Mouse (Mus musculus): Measurements from ENCODE around the gene Hdlbp. TPM values are rescaled to one million over a fixed set of nuclear protein-coding genes. Genes with fewer than 3 reads are reported as not detected.
A peak's percentile ranks its signal among the peaks of the same experiment; 100 is the strongest.
"Not testable (repeated sequence)": the region's sequence is repeated elsewhere in the genome, so short reads cannot be mapped to it uniquely, and the experiment has no call there.

Gene Hdlbp
- total and polyA plus RNA-seq, 2 experiments from 2014 or later = 69.4 to 78.3 TPM

DNA sequence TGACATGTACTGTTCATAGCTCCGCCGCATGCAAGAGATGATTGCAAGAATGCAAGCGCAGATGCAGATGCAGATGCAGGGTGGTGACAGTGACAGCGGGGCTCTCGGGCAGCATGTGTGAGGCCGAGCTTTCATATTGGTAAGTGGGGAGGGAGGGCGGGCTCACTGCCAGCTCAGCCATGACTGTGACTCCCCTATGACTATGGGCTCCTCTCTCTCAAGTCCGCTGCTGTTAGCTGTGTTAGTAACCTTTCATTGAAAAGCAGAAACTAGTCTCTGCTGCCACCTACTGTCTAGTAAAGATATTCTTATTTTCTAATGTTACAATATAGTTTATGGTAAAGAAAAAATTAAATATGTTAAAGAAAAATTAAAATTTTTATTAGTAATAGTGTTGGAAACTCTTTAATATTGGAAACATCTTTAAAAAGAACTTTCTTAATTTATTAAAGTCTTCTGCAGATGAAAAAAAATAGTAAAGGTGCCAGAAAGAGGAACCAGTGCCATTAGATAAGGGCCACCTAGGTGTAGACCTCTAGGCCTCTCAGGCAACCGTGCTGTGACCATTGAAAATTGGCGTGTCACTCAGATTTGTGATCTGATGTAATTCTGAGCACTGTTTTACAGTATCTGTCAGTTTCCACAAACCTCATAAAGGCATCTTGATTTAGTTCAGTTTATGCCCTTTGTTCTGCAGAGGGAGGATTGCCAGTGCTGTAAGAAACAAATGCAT lies 28.5 kb upstream of the Hdlbp start:
- H3K4me1 ChIP-seq (ENCODE audit: insufficient read depth) = no peaks in the 10 kb centered on the region
- peak; percentile 52 for TF ChIP-seq CTCF (IDR thresholded peaks at IDR 0.05; ENCODE audit: low read depth)
- H3K9ac ChIP-seq = no peak overlapping the region
- H3K27me3 ChIP-seq (ENCODE audit: insufficient read depth, low read length) = no peaks in the 10 kb centered on the region
- peaks cover 47% of the 10 kb centered on the region for H3K36me3 ChIP-seq (ENCODE audit: insufficient read depth)
- DNase-seq (peak; percentile 59), ATAC-seq (peak; percentile 35; the same call in 1 of the 2 replicates)
- no peak overlapping the region for H3K4me2 ChIP-seq (ENCODE audit: low read depth)
- H3K9me3 ChIP-seq (ENCODE audit: low read length) = no peaks in the 10 kb centered on the region
- H3K4me3 ChIP-seq (ENCODE audit: low read depth, low read length) = no peak overlapping the region
- 53% methylated on average over 10 of the region's 10 CpGs for WGBS
- no peak overlapping the region for H3K27ac ChIP-seq (ENCODE audit: low read depth, low read length)

- H3K36me3 ChIP-seq (ENCODE audit: insufficient read depth) = peaks cover 38% of the 10 kb centered on the region
- no peak overlapping the region for H3K27ac ChIP-seq (ENCODE audit: low read depth, low read length)
- DNase-seq = no peak
- no peaks in the 10 kb centered on the region for H3K27me3 ChIP-seq (ENCODE audit: insufficient read depth, low read length)
- no peak overlapping the region for H3K9ac ChIP-seq
- ATAC-seq = no peak
- 89% methylated on average over 3 of the region's 3 CpGs for WGBS
- H3K4me2 ChIP-seq (ENCODE audit: low read depth) = no peak overlapping the region
- no peaks in the 10 kb centered on the region for H3K9me3 ChIP-seq (ENCODE audit: low read length)
- H3K4me3 ChIP-seq (ENCODE audit: low read depth, low read length) = no peak overlapping the region
- H3K4me1 ChIP-seq (ENCODE audit: insufficient read depth) = no peaks in the 10 kb centered on the region
- TF ChIP-seq CTCF (IDR thresholded peaks at IDR 0.05; ENCODE audit: low read depth) = no peak
Observed at GRCm38 (mm10) chr1:93495312-93495711, 16.7 kb upstream of the Hdlbp start.

DNA sequence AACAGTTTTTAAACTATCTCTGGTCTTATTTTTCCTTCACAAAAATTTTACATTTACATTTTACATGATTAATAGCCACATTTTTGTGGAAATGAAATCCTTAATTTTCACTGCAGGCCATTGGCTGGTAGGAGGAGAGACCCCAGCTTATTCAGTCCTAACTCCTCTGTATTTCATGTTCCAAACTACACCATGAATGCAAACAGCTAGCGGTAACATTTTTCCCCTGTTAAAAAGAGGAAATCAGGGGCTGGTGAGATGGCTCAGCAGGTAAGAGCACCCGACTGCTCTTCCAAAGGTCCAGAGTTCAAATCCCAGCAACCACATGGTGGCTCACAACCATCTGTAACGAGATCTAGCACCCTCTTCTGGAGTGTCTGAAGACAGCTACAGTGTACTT lies 7.7 kb upstream of the Hdlbp start:
- not testable (repeated sequence) for H3K9ac ChIP-seq; H3K4me2 ChIP-seq (ENCODE audit: low read depth); ATAC-seq; H3K4me1 ChIP-seq (ENCODE audit: insufficient read depth); DNase-seq; H3K9me3 ChIP-seq (ENCODE audit: low read length); H3K36me3 ChIP-seq (ENCODE audit: insufficient read depth); H3K27me3 ChIP-seq (ENCODE audit: insufficient read depth, low read length); H3K27ac ChIP-seq (ENCODE audit: low read depth, low read length); H3K4me3 ChIP-seq (ENCODE audit: low read depth, low read length)
- WGBS = 91% methylated on average over 2 of the region's 3 CpGs

DNA sequence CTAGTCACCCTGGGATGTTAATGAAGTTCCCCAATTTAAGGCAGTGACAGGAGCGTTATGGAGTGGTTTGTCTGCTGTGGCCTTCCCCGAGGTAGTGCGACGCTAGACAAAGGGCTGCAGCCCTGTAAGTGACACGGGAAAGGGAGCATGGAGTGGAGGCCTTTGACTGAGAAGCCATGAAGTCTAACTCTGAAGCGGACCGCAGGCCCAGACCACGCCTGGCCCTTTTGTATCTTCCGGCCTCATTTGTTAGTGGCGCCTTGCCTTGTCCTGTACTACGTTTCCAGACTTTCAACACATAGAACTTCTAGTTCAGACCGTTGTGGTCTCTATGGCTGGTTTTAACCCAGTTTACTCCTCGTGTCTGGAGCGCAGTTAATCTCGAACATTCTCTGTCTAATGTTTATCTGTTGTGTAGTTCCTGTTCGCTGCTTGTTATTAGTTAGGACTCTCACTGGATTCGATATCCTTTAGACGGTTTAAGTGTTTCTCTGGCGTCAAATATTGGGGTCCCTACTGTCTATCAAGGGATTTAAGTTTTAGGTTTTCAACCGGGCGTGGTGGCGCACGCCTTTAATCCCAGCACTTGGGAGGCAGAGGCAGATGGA lies 965 bp upstream of the Hdlbp start:
- Histone ChIP-seq H3K4me3 (ENCODE audit: low read depth, low read length) (peak overlapping the region; percentile 88), H3K27me3 (ENCODE audit: insufficient read depth, low read length) (no peaks in the 10 kb centered on the region), H3K4me1 (ENCODE audit: insufficient read depth) (peaks cover 4% of the 10 kb centered on the region), H3K4me2 (ENCODE audit: low read depth) (peak overlapping the region; percentile 66), H3K27ac (ENCODE audit: low read depth, low read length) (peak overlapping the region; percentile 95), H3K9ac (peak overlapping the region; percentile 77), H3K9me3 (ENCODE audit: low read length) (no peaks in the 10 kb centered on the region), H3K36me3 (ENCODE audit: insufficient read depth) (no peaks in the 10 kb centered on the region)
- ATAC-seq (no peak), DNase-seq (peak; percentile 64)
- WGBS = 5% methylated on average over 23 of the region's 23 CpGs
- no peak for TF ChIP-seq CTCF (IDR thresholded peaks at IDR 0.05; ENCODE audit: low read depth)

DNA sequence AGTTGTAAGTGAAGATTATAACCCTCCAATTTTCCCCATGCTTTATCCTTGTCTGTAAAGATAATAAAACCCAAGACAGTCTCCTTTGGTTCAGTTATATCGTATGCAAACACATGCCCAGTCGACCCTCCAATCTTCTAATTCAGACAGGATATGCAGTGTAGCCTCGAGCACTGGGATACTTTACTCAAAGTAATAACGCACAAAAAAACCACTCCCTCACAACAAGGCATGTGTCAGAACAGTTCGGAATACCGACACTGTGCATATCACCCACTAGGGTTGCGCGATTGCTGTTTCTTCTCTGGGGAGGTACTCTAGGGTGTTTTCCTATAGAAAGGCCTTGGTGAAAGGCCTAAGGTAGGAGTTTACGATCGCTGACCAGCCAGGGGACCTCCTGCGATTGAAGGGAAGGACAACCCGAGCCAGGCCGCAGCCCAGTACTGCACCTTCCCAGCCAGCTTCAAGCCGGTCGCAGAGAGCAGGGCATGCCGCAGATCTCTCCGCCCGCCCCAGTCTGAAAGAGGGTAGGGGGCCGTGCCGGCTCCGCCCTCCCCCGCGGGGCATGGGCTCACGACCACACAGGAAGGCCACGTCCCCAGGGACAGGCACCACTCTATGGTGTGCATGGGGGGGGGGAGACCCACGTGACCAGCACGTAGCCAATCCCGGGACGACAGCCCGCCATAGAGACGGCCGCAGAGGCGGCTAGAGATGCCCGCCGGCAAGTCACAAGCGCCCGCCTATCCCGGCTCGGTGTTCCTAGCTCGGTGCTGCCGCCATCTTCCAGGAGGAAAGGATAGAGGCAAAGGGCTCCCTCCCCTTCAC lies 643 bp downstream of the Hdlbp start:
- peak overlapping the region; percentile 55 for H3K4me2 ChIP-seq (ENCODE audit: low read depth)
- H3K4me3 ChIP-seq (ENCODE audit: low read depth, low read length) = peak overlapping the region; percentile 88
- H3K36me3 ChIP-seq (ENCODE audit: insufficient read depth) = no peaks in the 10 kb centered on the region
- no peaks in the 10 kb centered on the region for H3K9me3 ChIP-seq (ENCODE audit: low read length)
- peak overlapping the region; percentile 77 for H3K9ac ChIP-seq
- peak; percentile 46 for TF ChIP-seq CTCF (IDR thresholded peaks at IDR 0.05; ENCODE audit: low read depth)
- H3K4me1 ChIP-seq (ENCODE audit: insufficient read depth) = peaks cover 4% of the 10 kb centered on the region
- ATAC-seq (peak; percentile 96), DNase-seq (peak; percentile 99)
- no peaks in the 10 kb centered on the region for H3K27me3 ChIP-seq (ENCODE audit: insufficient read depth, low read length)
- H3K27ac ChIP-seq (ENCODE audit: low read depth, low read length) = peak overlapping the region; percentile 95
- under 1% methylated on average over 40 of the region's 41 CpGs for WGBS

DNA sequence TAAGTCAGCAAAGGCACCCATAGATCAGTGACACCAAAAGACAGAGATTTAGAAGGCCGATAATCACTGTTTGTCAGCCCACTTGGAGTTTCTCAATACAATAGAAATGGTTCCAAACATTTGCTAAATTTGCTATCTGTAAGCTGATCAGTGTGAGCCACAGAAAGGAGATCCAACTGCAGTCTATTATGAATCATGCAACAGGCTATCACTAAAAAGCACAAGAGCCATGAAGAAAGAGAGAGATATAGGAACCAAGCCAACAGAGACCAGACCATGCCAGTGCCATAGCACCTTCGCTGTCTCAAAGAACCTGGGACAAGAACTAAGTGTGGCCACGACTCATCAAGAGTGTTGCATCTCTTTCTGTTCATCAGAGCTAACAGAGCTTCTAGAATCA lies 2.9 kb downstream of the Hdlbp start:
- no peak overlapping the region for H3K4me2 ChIP-seq (ENCODE audit: low read depth)
- no peaks in the 10 kb centered on the region for H3K27me3 ChIP-seq (ENCODE audit: insufficient read depth, low read length)
- ATAC-seq (no peak), DNase-seq (no peak)
- no peak overlapping the region for H3K4me3 ChIP-seq (ENCODE audit: low read depth, low read length)
- WGBS = 92% methylated on average over 3 of the region's 3 CpGs
- no peak overlapping the region for H3K27ac ChIP-seq (ENCODE audit: low read depth, low read length)
- H3K36me3 ChIP-seq (ENCODE audit: insufficient read depth) = no peaks in the 10 kb centered on the region
- peaks cover 4% of the 10 kb centered on the region for H3K4me1 ChIP-seq (ENCODE audit: insufficient read depth)
- no peaks in the 10 kb centered on the region for H3K9me3 ChIP-seq (ENCODE audit: low read length)
- no peak for TF ChIP-seq CTCF (IDR thresholded peaks at IDR 0.05; ENCODE audit: low read depth)
- no peak overlapping the region for H3K9ac ChIP-seq

- ATAC-seq = no peak
- WGBS = 94% methylated on average over 4 of the region's 4 CpGs
Observed at GRCm38 (mm10) chr1:93468626-93469025, 10.0 kb downstream of the Hdlbp start.

More at GRCm38 (mm10) chr1:93468626-93469025, 10.0 kb downstream of the Hdlbp start:
- H3K4me2 ChIP-seq (ENCODE audit: low read depth) = no peak overlapping the region
- no peak overlapping the region for H3K27ac ChIP-seq (ENCODE audit: low read depth, low read length)
- H3K4me3 ChIP-seq (ENCODE audit: low read depth, low read length) = no peak overlapping the region
- H3K36me3 ChIP-seq (ENCODE audit: insufficient read depth) = no peaks in the 10 kb centered on the region
- H3K9ac ChIP-seq = no peak overlapping the region
- no peaks in the 10 kb centered on the region for H3K9me3 ChIP-seq (ENCODE audit: low read length)
- TF ChIP-seq CTCF (IDR thresholded peaks at IDR 0.05; ENCODE audit: low read depth) = no peak
- no peaks in the 10 kb centered on the region for H3K4me1 ChIP-seq (ENCODE audit: insufficient read depth)
- H3K27me3 ChIP-seq (ENCODE audit: insufficient read depth, low read length) = no peaks in the 10 kb centered on the region
- DNase-seq = no peak
